Mouse (Mus musculus): ENCODE measurements at regions not wholly inside any gene's neighbourhood (a gene's known extent, or its start where the extent isn't known, plus 50 kb on each side); places are given as distances from the start of the nearest gene placed in this dataset.
A peak's percentile ranks its signal among the peaks of the same experiment; 100 is the strongest.

- DNase-seq: no peak
Measured at GRCm38 (mm10) chr1:90668787-90669186, 66.0 kb downstream of the Cops8 start.

GRCm38 (mm10) chr1:90669237-90669636 is 66.5 kb downstream of the Cops8 start:
- DNase-seq: no peak

- DNase-seq: no peak
Measured at GRCm38 (mm10) chr1:90670346-90670745, 67.6 kb downstream of the Cops8 start.

GRCm38 (mm10) chr1:90673751-90674150 is 71.0 kb downstream of the Cops8 start:
- DNase-seq: no peak

- peak; percentile 82 for DNase-seq
Measured at GRCm38 (mm10) chr1:90676192-90677006, 73.6 kb downstream of the Cops8 start.

GRCm38 (mm10) chr1:90677188-90677587 is 74.4 kb downstream of the Cops8 start:
- DNase-seq: peak; percentile 7

GRCm38 (mm10) chr1:90677651-90678201 is 74.9 kb downstream of the Cops8 start:
- peak; percentile 2 for DNase-seq

GRCm38 (mm10) chr1:90678416-90678815 is 75.6 kb downstream of the Cops8 start:
- DNase-seq: peak; percentile 62

- no peak for DNase-seq
Measured at GRCm38 (mm10) chr1:90688086-90688485, 85.3 kb downstream of the Cops8 start.

GRCm38 (mm10) chr1:90690591-90691116 is 87.9 kb downstream of the Cops8 start:
- peak; percentile 60 for DNase-seq

GRCm38 (mm10) chr1:90691157-90691594 is 88.4 kb downstream of the Cops8 start:
- peak; percentile 51 for DNase-seq

- no peak for DNase-seq
Measured at GRCm38 (mm10) chr1:90692851-90693250, 90.1 kb downstream of the Cops8 start.

GRCm38 (mm10) chr1:90694761-90695160 is 92.0 kb downstream of the Cops8 start:
- no peak for DNase-seq

GRCm38 (mm10) chr1:90695166-90695749 is 92.5 kb downstream of the Cops8 start:
- no peak for DNase-seq

- DNase-seq: no peak
Measured at GRCm38 (mm10) chr1:90696000-90696399, 93.2 kb downstream of the Cops8 start.

GRCm38 (mm10) chr1:90697056-90697596 is 94.3 kb downstream of the Cops8 start:
- DNase-seq: no peak

GRCm38 (mm10) chr1:90698618-90699017 is 95.8 kb downstream of the Cops8 start:
- no peak for DNase-seq

- no peak for DNase-seq
Measured at GRCm38 (mm10) chr1:90701756-90702155, 99.0 kb downstream of the Cops8 start.

- no peak for DNase-seq
Measured at GRCm38 (mm10) chr1:90706391-90706790, 103.6 kb downstream of the Cops8 start.

- DNase-seq: no peak
Measured at GRCm38 (mm10) chr1:90709761-90710160, 107.0 kb downstream of the Cops8 start.

- no peak for DNase-seq
Measured at GRCm38 (mm10) chr1:90710566-90710965, 107.8 kb downstream of the Cops8 start.

- no peak for DNase-seq
Measured at GRCm38 (mm10) chr1:90711103-90711502, 108.3 kb downstream of the Cops8 start.
